Mouse (Mus musculus) liver, embryonic 18 days (tissue): ENCODE measurements around the gene Ceacam14. TPM values are rescaled to one million over a fixed set of nuclear protein-coding genes. Genes with fewer than 3 reads are reported as not detected.

Experiments used
- polyA plus RNA-seq: library from polyadenylated mRNA; depleted of rRNA; stranded (reverse); fragments of >200 nt; gene quantifications from 2 replicates; pipeline ENCODE4 v1.2.3, GENCODE M21; 2012; rRNA removed

Ceacam14 gene
- polyA plus RNA-seq: not detected in 2 replicates

GRCm38 (mm10) chr7:17812333-17812732, at the start of gene Ceacam14:
Gene Ceacam14, plus strand, starts transcription at chr7:17812633.

Other genes starting within 250 kb of the Ceacam14 start
- gene Ceacam5, start 99.4 kb upstream of the Ceacam14 start, polyA plus RNA-seq: not detected in 2 replicates
- gene Gm5155, start 59.1 kb downstream of the Ceacam14 start, polyA plus RNA-seq: not detected in 2 replicates
- gene Ceacam11, start 159.5 kb downstream of the Ceacam14 start, polyA plus RNA-seq: not detected in 2 replicates
- gene Ceacam13, start 197.3 kb downstream of the Ceacam14 start, polyA plus RNA-seq: not detected in 2 replicates